Mouse (Mus musculus) gonadal fat pad, adult 2 months (tissue): ENCODE measurements around the gene Arid5b. TPM values are rescaled to one million over a fixed set of nuclear protein-coding genes. Genes with fewer than 3 reads are reported as not detected.
A peak's percentile ranks its signal among the peaks of the same experiment; 100 is the strongest.

Experiments
- DNase-seq: peaks from one replicate; pipeline ENCODE4 v3.0.0-alpha.2; 2012; ENCODE audit warnings: low read depth
- polyA plus RNA-seq: library from polyadenylated mRNA; depleted of rRNA; stranded (reverse); fragments of >200 nt; gene quantifications from 2 replicates; pipeline ENCODE4 v1.2.3, GENCODE M21; 2012

The Arid5b gene
- polyA plus RNA-seq, 1 experiment = 10.3 TPM

- DNase-seq = no peak
Measured at GRCm38 (mm10) chr10:68087722-68088121, 190.8 kb downstream of the Arid5b start.

GRCm38 (mm10) chr10:68086973-68087372 lies 191.6 kb downstream of the Arid5b start:
- DNase-seq = no peak

- DNase-seq = no peak
Measured at GRCm38 (mm10) chr10:68085574-68085973, 193.0 kb downstream of the Arid5b start.

- no peak for DNase-seq
Measured at GRCm38 (mm10) chr10:68081712-68082111, 196.8 kb downstream of the Arid5b start.

- no peak for DNase-seq
Measured at GRCm38 (mm10) chr10:68079910-68080670, 198.4 kb downstream of the Arid5b start.

GRCm38 (mm10) chr10:68078708-68079107 lies 199.8 kb downstream of the Arid5b start:
- DNase-seq = no peak

- DNase-seq = no peak
Measured at GRCm38 (mm10) chr10:68075181-68075580, 203.4 kb downstream of the Arid5b start.

- no peak for DNase-seq
Measured at GRCm38 (mm10) chr10:68074291-68074690, 204.2 kb downstream of the Arid5b start.

- DNase-seq = no peak
Measured at GRCm38 (mm10) chr10:68072626-68073025, 205.9 kb downstream of the Arid5b start.

GRCm38 (mm10) chr10:68071041-68071440 lies 207.5 kb downstream of the Arid5b start:
- no peak for DNase-seq

GRCm38 (mm10) chr10:68068426-68068825 lies 210.1 kb downstream of the Arid5b start:
- DNase-seq = no peak

GRCm38 (mm10) chr10:68067961-68068360 lies 210.6 kb downstream of the Arid5b start:
- no peak for DNase-seq

GRCm38 (mm10) chr10:68066173-68066572 lies 212.4 kb downstream of the Arid5b start:
- no peak for DNase-seq

- no peak for DNase-seq
Measured at GRCm38 (mm10) chr10:68064571-68064970, 214.0 kb downstream of the Arid5b start.

GRCm38 (mm10) chr10:68063806-68064545 lies 214.6 kb downstream of the Arid5b start:
- no peak for DNase-seq

GRCm38 (mm10) chr10:68061249-68061615 lies 217.3 kb downstream of the Arid5b start:
- DNase-seq = no peak

- DNase-seq = no peak
Measured at GRCm38 (mm10) chr10:68060590-68061248, 217.8 kb downstream of the Arid5b start.

- DNase-seq = no peak
Measured at GRCm38 (mm10) chr10:68058378-68058777, 220.2 kb downstream of the Arid5b start.

- DNase-seq = peak; percentile 100
Measured at GRCm38 (mm10) chr10:68057841-68058240, 220.7 kb downstream of the Arid5b start.

- DNase-seq = no peak
Measured at GRCm38 (mm10) chr10:68054706-68055105, 223.8 kb downstream of the Arid5b start.

- DNase-seq = no peak
Measured at GRCm38 (mm10) chr10:68054131-68054530, 224.4 kb downstream of the Arid5b start.

- DNase-seq = no peak
Measured at GRCm38 (mm10) chr10:68052307-68052706, 226.2 kb downstream of the Arid5b start.
